In genomic region chr1:74285212-74286010, GRCm38 (mm10) we compare ENCODE assay signal across 8 mouse cellular contexts. TPM values are rescaled to one million over a fixed set of nuclear protein-coding genes. Genes with fewer than 3 reads are reported as not detected.
DNase-seq lines count a peak whose midpoint lies in the region; ATAC-seq and TF ChIP-seq lines count a peak whose summit lies in the region.

No protein-coding gene starts in this region.

- H3K9me3 ChIP-seq in ES-Bruce4 (replicated peaks; ENCODE audit: control insufficient read depth, insufficient read depth, low read length, poor library complexity, severe bottlenecking), result no peaks in the 10 kb centered on the region
- H3K9me3 ChIP-seq in embryonic facial prominence, embryonic 13.5 days, result no peaks in the 10 kb centered on the region
- H3K9me3 ChIP-seq in intestine, postnatal 0 days (ENCODE audit: control insufficient read depth), result no peaks in the 10 kb centered on the region
- H3K9me3 ChIP-seq in neural tube, embryonic 14.5 days (ENCODE audit: control insufficient read depth, low read length), result no peaks in the 10 kb centered on the region

- WGBS in kidney, adult 2 months, result 3% methylated on average over 23 of the region's 23 CpGs
- 4% methylated on average over 23 of the region's 23 CpGs for WGBS in embryonic facial prominence, embryonic 13.5 days
- 3% methylated on average over 23 of the region's 23 CpGs for WGBS in intestine, postnatal 0 days
- WGBS in neural tube, embryonic 14.5 days, result 4% methylated on average over 23 of the region's 23 CpGs

- H3K4me3 ChIP-seq in kidney, adult 2 months (ENCODE audit: insufficient read depth, low read depth, low read length), result peak overlapping the region; percentile 69
- H3K4me3 ChIP-seq in ES-Bruce4 (ENCODE audit: low read depth, low read length), result peak overlapping the region; percentile 80
- peak overlapping the region; percentile 80 for H3K4me3 ChIP-seq in embryonic facial prominence, embryonic 13.5 days
- peak overlapping the region; percentile 74 for H3K4me3 ChIP-seq in intestine, postnatal 0 days (ENCODE audit: low read depth, low read length)
- H3K4me3 ChIP-seq in neural tube, embryonic 14.5 days (ENCODE audit: low read depth, low read length), result peak overlapping the region; percentile 70

- TF ChIP-seq EP300 in ES-Bruce4 (IDR thresholded peaks at IDR 0.05; ENCODE audit: insufficient read depth, low read depth, low read length), result no peak

- peak overlapping the region; percentile 79 for H3K4me2 ChIP-seq in embryonic facial prominence, embryonic 13.5 days
- H3K4me2 ChIP-seq in intestine, postnatal 0 days (replicated peaks; ENCODE audit: low read depth), result peak overlapping the region; percentile 86
- peak overlapping the region; percentile 81 for H3K4me2 ChIP-seq in neural tube, embryonic 14.5 days (ENCODE audit: low read depth, low read length)

- peak overlapping the region; percentile 71 for H3K9ac ChIP-seq in ES-Bruce4 (ENCODE audit: low read depth, poor library complexity, severe bottlenecking)
- peak overlapping the region; percentile 90 for H3K9ac ChIP-seq in embryonic facial prominence, embryonic 13.5 days
- H3K9ac ChIP-seq in intestine, postnatal 0 days (ENCODE audit: low read depth, low read length), result peak overlapping the region; percentile 51; the same call in 1 of the 2 replicates
- peak overlapping the region; percentile 56 for H3K9ac ChIP-seq in neural tube, embryonic 14.5 days (replicated peaks; ENCODE audit: low read depth, low read length)

- no peaks in the 10 kb centered on the region for H3K27me3 ChIP-seq in kidney, adult 2 months (replicated peaks; ENCODE audit: control insufficient read depth, insufficient read depth, low read length)
- H3K27me3 ChIP-seq in ES-Bruce4 (ENCODE audit: control insufficient read depth, insufficient read depth, low read length, poor library complexity, severe bottlenecking), result no peaks in the 10 kb centered on the region
- H3K27me3 ChIP-seq in embryonic facial prominence, embryonic 13.5 days, result no peaks in the 10 kb centered on the region
- H3K27me3 ChIP-seq in intestine, postnatal 0 days (replicated peaks; ENCODE audit: control insufficient read depth, insufficient read depth, low read length), result no peaks in the 10 kb centered on the region
- no peaks in the 10 kb centered on the region for H3K27me3 ChIP-seq in neural tube, embryonic 14.5 days (ENCODE audit: control insufficient read depth, insufficient read depth, low read length)

- ATAC-seq in embryonic facial prominence, embryonic 13.5 days (ENCODE audit: insufficient number of reproducible peaks, insufficient read depth, low FRiP score, low TSS enrichment, low read depth), result no peak
- ATAC-seq in intestine, postnatal 0 days, result 0 out of 2 replicates have a peak, but pooled peaks have one; percentile 0
- peak; percentile 10; the same call in 1 of the 2 replicates for ATAC-seq in neural tube, embryonic 14.5 days (ENCODE audit: low read depth)

- no peak for TF ChIP-seq POLR2A in kidney, adult 2 months (IDR thresholded peaks at IDR 0.05; ENCODE audit: low read depth, low read length)
- TF ChIP-seq POLR2A in ES-Bruce4 (IDR thresholded peaks at IDR 0.05; ENCODE audit: insufficient read depth, low read length), result no peak

- TF ChIP-seq CTCF in kidney, adult 2 months (conservative IDR thresholded peaks at IDR 0.05; ENCODE audit: insufficient read depth, insufficient read length, low read depth, low read length), result no peak
- TF ChIP-seq CTCF in ES-Bruce4 (IDR thresholded peaks at IDR 0.05; ENCODE audit: low read depth, low read length), result no peak
- no peak for TF ChIP-seq CTCF in intestine, postnatal 0 days (IDR thresholded peaks at IDR 0.05; ENCODE audit: low read depth)

- no peak for DNase-seq in kidney, adult 2 months
- no peak for DNase-seq in kidney, adult 8-10 months
- no peak for DNase-seq in ovary, postnatal 10 days (ENCODE audit: low spot score)
- DNase-seq in gastrocnemius, postnatal 10 days, result no peak

- peaks cover 3% of the 10 kb centered on the region; the same call in 1 of the 2 replicates for H3K36me3 ChIP-seq in kidney, adult 2 months (ENCODE audit: control insufficient read depth, insufficient read depth, low read length)
- peaks cover 9% of the 10 kb centered on the region for H3K36me3 ChIP-seq in ES-Bruce4 (ENCODE audit: control insufficient read depth, insufficient read depth, low read length, poor library complexity, severe bottlenecking)
- peaks cover 58% of the 10 kb centered on the region for H3K36me3 ChIP-seq in embryonic facial prominence, embryonic 13.5 days
- peaks cover 53% of the 10 kb centered on the region for H3K36me3 ChIP-seq in intestine, postnatal 0 days (ENCODE audit: control insufficient read depth, insufficient read depth)
- H3K36me3 ChIP-seq in neural tube, embryonic 14.5 days (ENCODE audit: control insufficient read depth, insufficient read depth, low read length), result peaks cover 19% of the 10 kb centered on the region

- peaks cover 3% of the 10 kb centered on the region; the same call in 1 of the 2 replicates for H3K4me1 ChIP-seq in kidney, adult 2 months (ENCODE audit: control insufficient read depth, insufficient read depth, low read length)
- H3K4me1 ChIP-seq in ES-Bruce4 (ENCODE audit: control insufficient read depth, insufficient read depth, low read length), result no peaks in the 10 kb centered on the region
- peaks cover 27% of the 10 kb centered on the region for H3K4me1 ChIP-seq in embryonic facial prominence, embryonic 13.5 days
- H3K4me1 ChIP-seq in intestine, postnatal 0 days (replicated peaks; ENCODE audit: control insufficient read depth, insufficient read depth, low read length), result peaks cover 4% of the 10 kb centered on the region; the same call in 1 of the 2 replicates
- peaks cover 13% of the 10 kb centered on the region for H3K4me1 ChIP-seq in neural tube, embryonic 14.5 days (ENCODE audit: control insufficient read depth, insufficient read depth, low read length)

- peak overlapping the region; percentile 27 for H3K27ac ChIP-seq in kidney, adult 2 months (ENCODE audit: insufficient read depth, low read depth, low read length)
- no peak overlapping the region for H3K27ac ChIP-seq in ES-Bruce4 (ENCODE audit: insufficient read depth, low read length)
- no peak overlapping the region for H3K27ac ChIP-seq in embryonic facial prominence, embryonic 13.5 days
- peak overlapping the region; percentile 35; the same call in 1 of the 2 replicates for H3K27ac ChIP-seq in intestine, postnatal 0 days (ENCODE audit: low read depth, low read length)
- H3K27ac ChIP-seq in neural tube, embryonic 14.5 days (ENCODE audit: low read depth, low read length), result peak overlapping the region; percentile 44

RNA-seq across cellular contexts. Expression of gene Pnkd, which starts 0.7 kb away (rescaled TPM):
- polyA plus RNA-seq in kidney, adult 2 months (2012; rRNA removed), result 139 and 165 TPM in 2 replicates
- polyA plus RNA-seq in ES-Bruce4 (2011; ENCODE audit: insufficient read depth, insufficient read length, low read depth, missing spikeins), result 40.9 and 43.6 TPM in 2 replicates
- 95.1 and 112 TPM in 2 replicates for polyA plus RNA-seq in embryonic facial prominence, embryonic 13.5 days (2015; fragmentation: Nextera tagmentation; extraction: Ambion mirVana)
- 103 and 107 TPM in 2 replicates for polyA plus RNA-seq in intestine, postnatal 0 days (2015; fragmentation: Nextera tagmentation; extraction: Ambion mirVana)
- 137 and 145 TPM in 2 replicates for polyA plus RNA-seq in neural tube, embryonic 14.5 days (2014; fragmentation: Nextera tagmentation; extraction: Ambion mirVana)
- total RNA-seq in gastrocnemius, postnatal 10 days (2021), result 10 to 100 TPM; 69.7 to 70.5 TPM

RNA-seq across cellular contexts. Expression of gene Aamp, which starts 0.9 kb away (rescaled TPM):
- polyA plus RNA-seq in kidney, adult 2 months (2012; rRNA removed), result 212 and 217 TPM in 2 replicates
- polyA plus RNA-seq in ES-Bruce4 (2011; ENCODE audit: insufficient read depth, insufficient read length, low read depth, missing spikeins), result 96.3 and 103 TPM in 2 replicates
- polyA plus RNA-seq in embryonic facial prominence, embryonic 13.5 days (2015; fragmentation: Nextera tagmentation; extraction: Ambion mirVana), result 224 and 225 TPM in 2 replicates
- polyA plus RNA-seq in intestine, postnatal 0 days (2015; fragmentation: Nextera tagmentation; extraction: Ambion mirVana), result 130 and 136 TPM in 2 replicates
- 188 and 204 TPM in 2 replicates for polyA plus RNA-seq in neural tube, embryonic 14.5 days (2014; fragmentation: Nextera tagmentation; extraction: Ambion mirVana)
- total RNA-seq in gastrocnemius, postnatal 10 days (2021), result 10 to 100 TPM; 90.7 to 94.4 TPM

RNA-seq across cellular contexts. Expression of gene Gpbar1, which starts 7.1 kb away (rescaled TPM):
- 0.20 and 0.48 TPM in 2 replicates for polyA plus RNA-seq in kidney, adult 2 months (2012; rRNA removed)
- polyA plus RNA-seq in ES-Bruce4 (2011; ENCODE audit: insufficient read depth, insufficient read length, low read depth, missing spikeins), result not detected in 2 replicates
- 0.20 and 0.33 TPM in 2 replicates for polyA plus RNA-seq in embryonic facial prominence, embryonic 13.5 days (2015; fragmentation: Nextera tagmentation; extraction: Ambion mirVana)
- 0.78 and 0.93 TPM in 2 replicates for polyA plus RNA-seq in intestine, postnatal 0 days (2015; fragmentation: Nextera tagmentation; extraction: Ambion mirVana)
- polyA plus RNA-seq in neural tube, embryonic 14.5 days (2014; fragmentation: Nextera tagmentation; extraction: Ambion mirVana), result not detected in 2 replicates
- total RNA-seq in gastrocnemius, postnatal 10 days (2021), result under 1 TPM in 1 of 2 experiments, not detected in 1; 0.25 TPM

RNA-seq across cellular contexts. Expression of gene Tmbim1, which starts 20.0 kb away (rescaled TPM):
- 74.1 and 103 TPM in 2 replicates for polyA plus RNA-seq in kidney, adult 2 months (2012; rRNA removed)
- 58.8 and 62.2 TPM in 2 replicates for polyA plus RNA-seq in ES-Bruce4 (2011; ENCODE audit: insufficient read depth, insufficient read length, low read depth, missing spikeins)
- polyA plus RNA-seq in embryonic facial prominence, embryonic 13.5 days (2015; fragmentation: Nextera tagmentation; extraction: Ambion mirVana), result 28.4 and 29.4 TPM in 2 replicates
- polyA plus RNA-seq in intestine, postnatal 0 days (2015; fragmentation: Nextera tagmentation; extraction: Ambion mirVana), result 47.4 and 49.1 TPM in 2 replicates
- 7.3 and 7.5 TPM in 2 replicates for polyA plus RNA-seq in neural tube, embryonic 14.5 days (2014; fragmentation: Nextera tagmentation; extraction: Ambion mirVana)
- total RNA-seq in gastrocnemius, postnatal 10 days (2021), result 10 to 100 TPM; 43.5 to 50.3 TPM

RNA-seq across cellular contexts. Expression of gene Arpc2, which starts 49.5 kb away (rescaled TPM):
- polyA plus RNA-seq in kidney, adult 2 months (2012; rRNA removed), result 124 TPM in 2 replicates
- 282 and 284 TPM in 2 replicates for polyA plus RNA-seq in ES-Bruce4 (2011; ENCODE audit: insufficient read depth, insufficient read length, low read depth, missing spikeins)
- polyA plus RNA-seq in embryonic facial prominence, embryonic 13.5 days (2015; fragmentation: Nextera tagmentation; extraction: Ambion mirVana), result 400 and 419 TPM in 2 replicates
- 528 and 529 TPM in 2 replicates for polyA plus RNA-seq in intestine, postnatal 0 days (2015; fragmentation: Nextera tagmentation; extraction: Ambion mirVana)
- 294 and 316 TPM in 2 replicates for polyA plus RNA-seq in neural tube, embryonic 14.5 days (2014; fragmentation: Nextera tagmentation; extraction: Ambion mirVana)
- 100 to 1,000 TPM; 104 to 116 TPM for total RNA-seq in gastrocnemius, postnatal 10 days (2021)

Comparison
In these comparisons a context has a peak if more than half of its experiments do, and no peak if none do; other contexts are left out.
1. H3K27ac ChIP-seq: peak in kidney, adult 2 months (single experiment), intestine, postnatal 0 days (single experiment) and neural tube, embryonic 14.5 days (single experiment); none in ES-Bruce4 (single experiment) and embryonic facial prominence, embryonic 13.5 days (single experiment).
2. Peak in every context shown above with its lines, with median percentiles within 50 percentile points of each other: H3K4me3 ChIP-seq, H3K9ac ChIP-seq and H3K4me2 ChIP-seq.